Mouse (Mus musculus) bone marrow, adult 2 months (tissue): Measurements from ENCODE around the gene Ttll1. TPM values are rescaled to one million over a fixed set of nuclear protein-coding genes. Genes with fewer than 3 reads are reported as not detected.
"Not testable (repeated sequence)": the region's sequence is repeated elsewhere in the genome, so short reads cannot be mapped to it uniquely, and the experiment has no call there.

Experiments used
- H3K27ac ChIP-seq: fragments of 200-500 bp; 2 replicates; pipeline ENCODE4 v1.5.1; 2012; ENCODE audit warnings: low read depth, mild to moderate bottlenecking, control low read depth, inconsistent platforms, low read length; ENCODE audit not compliant: control insufficient read depth, poor library complexity, insufficient read depth
- H3K4me1 ChIP-seq: fragments of 200-500 bp; 2 replicates; pipeline ENCODE4 v1.6.1; 2011; ENCODE audit warnings: low read length; ENCODE audit not compliant: control insufficient read depth, insufficient read depth
- H3K4me3 ChIP-seq: fragments of 200-500 bp; replicated peaks from 2 replicates; pipeline ENCODE3; 2011; ENCODE audit warnings: mild to moderate bottlenecking, low read depth, low read length, control low read depth; ENCODE audit not compliant: control insufficient read depth
- CTCF ChIP-seq: fragments of 200-500 bp; IDR thresholded peaks from 2 replicates; pipeline ENCODE4 v1.5.1; 2011; ENCODE audit warnings: low read length, control low read depth; ENCODE audit not compliant: control insufficient read depth, insufficient read depth
- POLR2A ChIP-seq: fragments of 200-500 bp; IDR thresholded peaks from 2 replicates; pipeline ENCODE4 v1.6.1; 2011; ENCODE audit warnings: low read depth, mild to moderate bottlenecking, control low read depth, low read length, borderline replicate concordance; ENCODE audit not compliant: control insufficient read depth
- WGBS: fragments of 180-500 bp; shearing (Covaris S2); methylation state at CpG from one replicate; pipeline ENCODE4 v1.1.7; 2018; 5-methylcytosine and 5-hydroxymethylcytosine counted together
- polyA plus RNA-seq: library from polyadenylated mRNA; stranded (reverse); fragments of >200 nt; gene quantifications from 2 replicates; pipeline ENCODE4 v1.2.4, GENCODE M21; 2011; ENCODE audit warnings: low replicate concordance; ENCODE audit not compliant: missing spikeins, insufficient read depth, insufficient read length

Gene Ttll1
- polyA plus RNA-seq, 1 experiment, result 5.1 TPM

GRCm38 (mm10) chr15:83463369-83464082 lies 47.2 kb downstream of the Ttll1 start:
- TF ChIP-seq POLR2A, result no peak
- no peak for TF ChIP-seq CTCF
- WGBS, result 21% methylated on average over 17 of the region's 17 CpGs
- H3K27ac ChIP-seq, result peak overlapping the region; percentile 95
- peak overlapping the region; percentile 96 for H3K4me3 ChIP-seq
- peaks cover 4% of the 10 kb centered on the region; the same call in 1 of the 2 replicates for H3K4me1 ChIP-seq

GRCm38 (mm10) chr15:83462349-83462748 lies 48.3 kb downstream of the Ttll1 start:
- H3K27ac ChIP-seq, H3K4me3 ChIP-seq, H3K4me1 ChIP-seq: not testable (repeated sequence)
- WGBS, result 88% methylated on average over 8 of the region's 8 CpGs

GRCm38 (mm10) chr15:83460891-83461290 lies 49.8 kb downstream of the Ttll1 start:
- TF ChIP-seq POLR2A, result no peak
- Histone ChIP-seq H3K4me3 (no peak overlapping the region), H3K4me1 (peaks cover 4% of the 10 kb centered on the region; the same call in 1 of the 2 replicates), H3K27ac (no peak overlapping the region)
- WGBS, result 85% methylated on average over 3 of the region's 3 CpGs

- Histone ChIP-seq H3K4me1 (peaks cover 2% of the 10 kb centered on the region; the same call in 1 of the 2 replicates), H3K4me3 (no peak overlapping the region), H3K27ac (no peak overlapping the region)
- no peak for TF ChIP-seq CTCF
- TF ChIP-seq POLR2A, result no peak
- WGBS, result 95% methylated on average over 1 of the region's 1 CpGs
Observed at GRCm38 (mm10) chr15:83457541-83457940, 53.2 kb downstream of the Ttll1 start.

- Histone ChIP-seq H3K4me3 (no peak overlapping the region), H3K27ac (no peak overlapping the region), H3K4me1 (peaks cover 7% of the 10 kb centered on the region)
- no peak for TF ChIP-seq CTCF
- TF ChIP-seq POLR2A, result no peak
- WGBS, result 88% methylated on average over 5 of the region's 5 CpGs
Observed at GRCm38 (mm10) chr15:83455637-83456036, 55.1 kb downstream of the Ttll1 start.

- TF ChIP-seq CTCF, result no peak
- no peak for TF ChIP-seq POLR2A
- Histone ChIP-seq H3K4me1 (peaks cover 7% of the 10 kb centered on the region), H3K4me3 (no peak overlapping the region), H3K27ac (no peak overlapping the region)
- WGBS, result 64% methylated on average over 3 of the region's 3 CpGs
Observed at GRCm38 (mm10) chr15:83455034-83455433, 55.7 kb downstream of the Ttll1 start.

GRCm38 (mm10) chr15:83454419-83454818 lies 56.3 kb downstream of the Ttll1 start:
- 72% methylated on average over 7 of the region's 7 CpGs for WGBS
- H3K4me1 ChIP-seq, result peaks cover 9% of the 10 kb centered on the region
- no peak for TF ChIP-seq POLR2A
- TF ChIP-seq CTCF, result no peak
- no peak overlapping the region for H3K27ac ChIP-seq
- H3K4me3 ChIP-seq, result no peak overlapping the region

GRCm38 (mm10) chr15:83453879-83454278 lies 56.8 kb downstream of the Ttll1 start:
- WGBS, result 78% methylated on average over 3 of the region's 3 CpGs
- Histone ChIP-seq H3K4me3 (no peak overlapping the region), H3K4me1 (peaks cover 10% of the 10 kb centered on the region), H3K27ac (no peak overlapping the region)
- no peak for TF ChIP-seq CTCF
- TF ChIP-seq POLR2A, result no peak

GRCm38 (mm10) chr15:83452219-83452760 lies 58.4 kb downstream of the Ttll1 start:
- Histone ChIP-seq H3K4me3 (no peak overlapping the region), H3K4me1 (peaks cover 16% of the 10 kb centered on the region), H3K27ac (no peak overlapping the region)
- no peak for TF ChIP-seq CTCF
- no peak for TF ChIP-seq POLR2A
- WGBS, result 41% methylated on average over 7 of the region's 7 CpGs
